Mouse (Mus musculus) kidney, adult 11 months (tissue): Measurements from ENCODE around the gene Emilin3.
A peak's percentile ranks its signal among the peaks of the same experiment; 100 is the strongest.

Experiments used
- DNase-seq: peaks from one replicate; pipeline ENCODE4 v3.0.0; 2022

The Emilin3 gene

DNA sequence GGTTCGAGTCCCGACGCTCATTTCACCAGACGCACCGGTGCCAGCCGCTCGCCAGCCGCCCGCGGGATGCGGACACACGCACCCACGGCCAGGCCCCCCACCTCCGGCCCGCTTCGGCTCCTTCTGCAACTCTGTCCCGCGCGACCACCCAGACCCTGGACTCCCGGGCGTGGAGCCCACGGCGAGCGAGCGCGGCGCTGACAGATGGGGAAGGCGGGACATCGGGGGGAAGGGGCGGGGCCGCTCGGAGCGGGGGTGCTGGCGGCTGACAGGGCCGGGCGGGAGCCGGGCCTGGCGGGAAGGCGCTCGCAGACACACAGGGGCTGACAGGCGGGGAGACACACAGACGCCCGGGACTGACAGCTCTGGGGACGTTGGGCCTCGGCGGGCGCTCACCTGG is 39.7 kb downstream of the Emilin3 start:
- peak; percentile 55 for DNase-seq

DNA sequence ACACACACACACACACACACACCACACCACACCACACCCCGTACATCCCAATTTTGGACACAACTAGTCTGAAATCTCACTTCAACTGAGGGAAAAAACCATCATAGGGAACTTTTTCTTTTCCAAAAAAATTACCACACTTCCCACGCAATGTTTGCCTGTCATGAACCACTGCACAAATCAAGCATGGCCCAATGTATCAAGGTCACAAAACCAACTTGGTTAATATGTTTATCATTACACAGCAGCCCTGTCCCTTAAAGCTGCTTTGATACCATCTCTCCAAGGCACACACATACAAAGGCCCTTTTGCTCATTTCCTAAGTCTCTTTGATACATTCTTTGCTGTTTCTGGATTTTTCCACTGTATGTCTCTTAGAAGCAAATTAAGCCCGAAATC is 40.8 kb downstream of the Emilin3 start:
- DNase-seq, result no peak

DNA sequence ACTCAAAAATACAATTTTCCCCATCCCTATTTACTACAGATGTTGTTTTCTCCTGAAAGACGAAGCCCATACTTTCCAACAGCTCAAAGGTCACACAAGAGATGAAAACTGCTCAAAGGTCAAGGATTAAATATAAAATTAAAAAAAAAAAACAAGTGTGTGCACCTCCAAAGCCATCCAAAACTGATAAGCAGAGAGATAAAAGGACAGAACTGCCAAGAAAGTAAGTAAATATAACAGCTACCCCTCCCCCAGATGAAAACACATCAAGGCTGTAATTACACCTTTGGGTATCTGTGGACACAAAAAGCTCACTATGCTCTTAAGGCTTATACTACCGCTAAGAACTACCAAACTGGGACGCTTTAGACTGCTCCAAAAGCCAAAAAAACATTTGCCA is 42.7 kb downstream of the Emilin3 start:
- DNase-seq, result no peak

DNA sequence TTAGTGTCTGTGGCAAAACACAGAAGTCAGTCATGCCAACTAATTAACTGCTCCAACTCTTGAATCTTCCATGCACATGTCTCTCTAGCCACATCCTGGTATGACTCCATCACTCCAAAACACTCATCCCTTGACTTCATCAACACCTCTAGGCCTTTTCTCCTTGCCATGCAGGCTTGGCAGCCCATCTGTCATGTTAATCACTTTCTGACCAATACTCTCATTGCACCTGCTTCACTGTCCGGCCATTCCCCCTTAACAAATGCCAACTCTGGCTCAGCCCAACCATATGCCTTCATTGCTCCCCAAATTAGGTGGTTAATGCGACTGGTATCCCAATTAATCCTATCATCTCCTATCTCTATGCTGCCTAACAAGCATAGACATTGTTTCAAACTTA is 46.9 kb downstream of the Emilin3 start:
- no peak for DNase-seq

DNA sequence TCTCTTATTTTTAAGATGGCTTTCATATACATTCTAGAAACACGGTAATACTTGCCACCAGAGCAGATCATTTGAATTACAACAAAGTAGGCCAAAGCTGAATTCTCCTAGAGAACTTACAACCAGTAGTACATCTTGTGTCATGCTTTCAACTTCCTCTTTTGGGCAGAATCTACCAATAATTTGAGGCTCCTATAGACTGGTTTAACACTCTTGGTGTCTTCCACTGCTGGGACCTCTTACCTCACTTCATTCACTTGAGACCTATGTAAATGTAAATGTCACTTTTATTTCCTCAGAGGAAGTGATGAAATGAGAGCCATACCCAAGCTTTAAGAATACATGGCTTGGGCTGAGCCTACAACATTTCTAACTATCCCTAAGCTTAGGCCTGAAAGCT is 48.0 kb downstream of the Emilin3 start:
- DNase-seq, result no peak

DNA sequence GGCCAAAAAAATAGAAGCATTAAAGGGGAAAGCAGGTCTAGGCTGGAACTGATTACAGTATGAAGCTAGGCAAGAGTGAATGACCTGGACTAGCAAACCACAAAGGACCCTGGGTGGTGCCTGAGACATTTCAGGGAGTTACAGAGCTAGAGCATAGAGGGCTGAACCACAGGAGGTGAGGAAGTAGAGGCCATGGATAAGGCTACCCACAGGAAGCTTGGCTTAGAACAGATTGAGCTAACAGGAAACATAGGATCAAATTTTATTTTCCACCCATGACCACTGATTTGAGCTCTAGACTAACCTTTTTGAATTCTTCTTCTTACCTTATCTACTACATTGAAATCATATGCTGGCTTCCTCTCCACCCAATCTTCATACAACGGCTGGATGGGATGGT is 51.8 kb downstream of the Emilin3 start:
- no peak for DNase-seq
